Mouse (Mus musculus) liver, postnatal 0 days (tissue): Measurements from ENCODE around the gene Mapt.

Source experiments
- CTCF ChIP-seq: sonication (generic); IDR thresholded peaks from 2 replicates; pipeline ENCODE4 v1.5.1; 2016; ENCODE audit warnings: antibody characterized with exemption, low read depth
- EP300 ChIP-seq: IDR thresholded peaks from 2 replicates; pipeline ENCODE4 v1.6.1; 2016; ENCODE audit warnings: antibody characterized with exemption, low read depth, mild to moderate bottlenecking

- TF ChIP-seq CTCF = no peak
- no peak for TF ChIP-seq EP300
Observed at GRCm38 (mm10) chr11:104237226-104237625, 6.0 kb downstream of the Mapt start.
